Mouse (Mus musculus) lung, postnatal 10 days (tissue): ENCODE data around the gene Ralgds.
"Not testable (repeated sequence)": the region's sequence is repeated elsewhere in the genome, so short reads cannot be mapped to it uniquely, and the experiment has no call there.

Experiments used
- DNase-seq: peaks from one replicate; pipeline ENCODE4 v3.0.0; 2021

Gene Ralgds

DNA sequence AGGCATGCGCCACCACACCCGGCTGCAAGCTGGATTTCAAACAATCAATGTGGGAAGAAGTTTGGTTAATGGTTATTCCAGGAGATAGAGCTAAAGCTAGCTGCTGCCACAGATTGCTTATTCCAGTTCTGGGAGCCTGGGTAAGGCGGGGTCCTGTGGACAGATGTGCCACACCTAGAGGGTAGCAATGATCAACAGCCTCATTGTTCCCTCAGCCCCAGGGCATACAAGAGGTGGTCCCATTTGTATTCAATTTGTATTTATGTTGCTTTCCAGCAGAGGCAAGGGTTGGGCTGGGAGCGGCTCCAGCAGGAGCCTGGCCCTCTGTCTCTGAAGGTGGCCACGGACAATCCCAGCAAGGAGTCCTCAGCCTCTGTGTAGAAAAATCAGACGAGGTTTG is 6.6 kb upstream of the Ralgds start:
- peak; percentile 0 for DNase-seq

DNA sequence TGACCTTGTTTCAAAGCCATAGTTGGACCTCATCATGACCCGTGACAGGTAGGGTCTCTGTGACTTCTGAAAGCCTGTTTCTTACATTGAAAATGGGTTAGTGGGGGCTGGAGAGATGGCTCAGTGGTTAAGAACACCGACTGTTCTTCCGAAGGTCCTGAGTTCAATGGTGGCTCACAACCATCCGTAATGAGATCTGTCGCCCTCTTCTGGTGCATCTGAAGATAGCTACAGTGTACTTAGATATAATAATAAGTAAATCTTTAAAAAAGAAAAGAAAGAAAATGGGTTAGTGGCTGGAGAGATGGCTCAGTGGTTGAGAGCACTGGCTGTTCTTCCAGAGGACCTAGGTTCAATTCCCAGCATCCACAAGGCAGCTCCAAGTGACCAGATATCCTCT is 1.3 kb upstream of the Ralgds start:
- DNase-seq: not testable (repeated sequence)

DNA sequence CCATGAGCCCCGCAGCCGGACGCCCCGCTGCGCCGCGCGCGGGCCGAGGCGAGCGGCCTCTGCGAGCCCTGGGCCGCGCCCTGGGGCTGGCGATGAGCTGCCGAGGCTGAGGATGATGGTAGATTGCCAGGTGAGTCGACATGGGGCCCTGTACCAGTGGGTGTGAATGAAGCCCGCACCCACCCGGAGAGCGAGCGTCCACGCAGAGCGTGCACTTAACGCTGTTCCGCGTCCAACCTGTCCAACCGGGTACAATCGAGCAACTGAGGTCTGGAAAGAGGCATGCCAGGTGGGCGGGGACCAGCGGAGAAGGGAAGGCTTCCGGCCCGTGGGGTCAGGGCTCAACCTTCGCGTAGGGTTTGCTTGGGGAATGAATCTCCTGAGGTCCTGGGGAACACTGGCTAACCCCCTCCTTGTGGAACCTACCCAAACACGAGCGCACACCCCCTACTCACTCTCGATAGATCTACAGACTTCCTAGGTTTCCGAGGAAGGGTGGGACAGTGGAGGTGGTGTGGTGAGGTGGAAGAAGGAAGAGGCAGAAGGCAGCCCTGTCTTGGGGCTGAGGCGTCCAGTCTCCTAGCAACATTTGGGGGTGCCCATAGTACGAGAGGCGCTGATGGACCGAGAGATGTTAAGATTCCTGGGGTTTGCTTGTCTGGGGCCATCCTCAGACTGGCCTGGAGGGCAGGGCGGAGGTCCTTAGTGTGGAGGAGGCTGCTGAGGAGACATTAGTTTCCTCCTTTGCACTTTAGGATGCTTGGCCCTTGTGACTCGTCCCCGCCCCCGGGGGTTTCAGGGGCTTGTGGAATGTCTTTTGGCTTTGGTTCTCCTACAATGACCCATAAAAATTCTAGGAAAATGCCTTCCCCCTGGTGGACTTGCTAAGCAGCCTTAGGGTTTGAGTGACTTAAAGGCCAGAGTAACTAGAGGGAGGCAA is 776 bp downstream of the Ralgds start:
- DNase-seq: peak; percentile 50

DNA sequence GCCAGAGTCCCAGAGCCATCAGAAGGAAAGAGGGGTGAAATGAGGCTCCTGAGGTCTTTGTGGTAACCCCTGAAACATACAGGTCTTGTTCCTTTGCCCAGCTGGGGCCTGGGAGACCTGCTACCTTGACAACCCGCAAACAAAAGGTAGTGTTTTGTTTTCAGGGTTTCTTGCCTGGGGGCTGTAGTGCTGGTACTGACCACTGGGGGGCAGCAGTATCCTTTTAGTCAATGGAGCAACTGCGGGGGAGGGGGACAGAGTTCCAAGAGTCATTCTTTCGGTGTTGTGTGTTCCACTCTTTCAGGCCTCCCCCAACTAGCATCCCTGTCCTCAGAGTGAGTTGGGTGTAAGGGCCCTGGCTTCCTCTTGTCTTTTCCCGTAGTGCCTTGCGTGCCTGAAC is 1.6 kb downstream of the Ralgds start:
- peak; percentile 93 for DNase-seq

DNA sequence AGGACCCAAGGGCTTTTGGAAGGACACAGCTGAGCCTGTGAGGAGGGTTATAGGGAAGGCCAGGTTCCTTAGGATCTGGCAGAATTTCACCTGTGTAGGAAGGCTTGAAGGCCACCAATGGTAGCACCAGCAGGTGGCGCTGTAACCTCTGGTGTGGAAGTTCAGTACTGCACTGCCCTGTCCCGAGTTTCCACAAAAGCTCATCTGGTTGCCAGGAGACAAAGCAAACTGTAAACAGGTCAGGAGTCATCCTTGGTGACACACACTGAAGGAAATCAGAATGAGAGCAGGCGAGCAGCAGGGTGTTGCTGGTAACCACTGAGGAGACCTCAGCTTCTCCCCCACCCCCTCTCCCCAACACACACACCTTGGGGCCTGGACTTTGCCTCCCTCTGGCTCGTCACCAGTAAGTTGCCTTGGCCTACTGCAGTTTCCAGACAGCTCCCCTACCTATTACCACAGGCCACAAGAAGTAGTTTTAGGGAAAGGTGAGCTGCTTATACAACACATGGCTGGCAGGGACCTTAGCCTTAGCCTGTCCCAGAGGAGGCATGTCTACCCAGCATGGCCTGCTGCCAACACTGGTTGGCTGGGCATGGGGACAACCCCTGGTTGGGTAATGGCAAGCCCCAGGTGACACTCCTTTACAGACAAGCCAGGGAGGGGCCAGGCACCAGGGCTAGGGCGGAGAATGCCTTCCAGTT is 4.4 kb downstream of the Ralgds start:
- peak; percentile 88 for DNase-seq

DNA sequence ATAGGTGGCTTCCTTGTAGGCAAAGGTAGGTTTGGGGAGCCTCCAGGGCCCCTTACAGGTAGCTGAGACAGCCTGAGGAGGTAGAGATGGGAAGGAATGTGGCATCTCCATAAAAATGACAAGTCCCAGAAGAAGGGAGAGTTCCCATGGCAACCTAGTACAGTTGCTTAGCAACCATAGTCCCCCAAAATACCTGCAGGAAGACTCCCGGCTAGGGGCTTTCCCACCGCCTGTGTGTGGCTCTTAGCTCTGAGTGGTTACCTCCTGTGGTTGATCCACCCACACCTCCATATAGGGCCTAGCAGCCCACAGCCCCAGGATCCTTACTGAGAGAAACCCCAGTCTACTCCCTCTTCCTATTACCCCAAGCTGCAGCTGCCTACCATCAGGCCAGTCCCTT is 5.3 kb downstream of the Ralgds start:
- no peak for DNase-seq

DNA sequence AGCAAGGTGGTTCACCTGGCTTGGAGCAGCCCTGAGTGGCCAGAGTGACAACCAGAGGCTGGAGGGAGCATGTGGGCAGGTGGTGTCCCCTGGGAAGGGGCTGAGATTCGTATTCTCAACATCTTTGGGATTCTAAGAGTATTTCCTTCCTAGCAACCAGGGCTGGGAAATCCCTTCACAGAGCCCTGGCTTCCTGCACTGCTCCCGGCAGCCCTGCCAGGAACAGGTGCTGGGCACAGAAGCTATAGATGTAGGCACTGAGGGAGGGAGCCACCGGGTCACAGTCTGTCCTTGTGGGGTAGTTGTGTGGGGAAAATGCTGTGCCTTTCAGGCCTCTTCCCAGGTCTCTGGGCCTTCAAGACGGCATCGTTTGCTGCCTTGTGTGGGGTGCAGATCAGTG is 7.7 kb downstream of the Ralgds start:
- DNase-seq: no peak

DNA sequence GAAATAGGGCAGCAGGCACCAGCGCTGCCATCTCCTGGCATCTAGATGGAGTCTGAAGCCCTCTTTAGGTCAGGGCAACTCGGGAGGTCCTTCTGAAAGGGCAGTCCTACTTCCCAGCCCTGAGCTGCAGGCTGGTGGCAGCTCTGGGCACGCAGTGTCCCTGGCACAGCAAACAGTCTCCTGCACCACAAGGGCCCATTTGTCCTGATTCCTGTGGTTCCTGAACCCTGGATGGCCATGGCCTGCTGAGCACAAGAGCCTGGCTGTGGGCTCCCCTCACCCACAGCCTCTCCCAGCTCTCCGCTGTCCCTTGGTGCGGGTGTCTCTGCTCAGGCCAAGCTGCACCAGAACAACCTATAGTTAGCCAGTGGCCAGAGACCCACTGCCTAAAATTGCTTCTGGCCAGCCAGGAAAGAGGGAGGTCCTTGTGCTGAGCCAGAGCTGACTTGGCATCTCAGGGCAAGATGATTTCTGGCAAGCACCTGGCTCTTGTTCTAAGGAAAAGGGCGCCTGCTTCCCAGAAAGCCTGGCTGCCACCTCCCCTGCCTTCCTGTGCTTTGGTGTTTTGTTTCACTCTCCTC is 8.7 kb downstream of the Ralgds start:
- DNase-seq: no peak

DNA sequence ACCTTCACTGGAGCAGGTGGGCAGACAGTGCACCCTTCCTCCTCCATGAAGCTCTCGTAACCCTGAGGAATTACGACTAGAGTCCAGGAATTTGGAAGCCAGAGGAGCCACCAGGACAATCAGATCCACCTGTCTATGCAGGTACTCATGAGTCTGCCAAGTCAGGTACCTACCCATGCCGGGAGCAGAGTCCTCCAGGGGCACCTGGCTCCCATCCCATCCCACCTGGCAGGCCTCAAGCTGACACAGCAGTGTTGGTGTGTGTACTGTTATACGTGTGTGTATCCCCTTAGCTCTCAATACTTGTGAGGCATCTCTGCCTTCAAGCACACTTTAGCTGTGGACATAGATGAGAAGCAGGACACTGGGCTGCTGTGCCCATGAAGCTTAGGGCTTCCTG is 9.2 kb downstream of the Ralgds start:
- DNase-seq: no peak

DNA sequence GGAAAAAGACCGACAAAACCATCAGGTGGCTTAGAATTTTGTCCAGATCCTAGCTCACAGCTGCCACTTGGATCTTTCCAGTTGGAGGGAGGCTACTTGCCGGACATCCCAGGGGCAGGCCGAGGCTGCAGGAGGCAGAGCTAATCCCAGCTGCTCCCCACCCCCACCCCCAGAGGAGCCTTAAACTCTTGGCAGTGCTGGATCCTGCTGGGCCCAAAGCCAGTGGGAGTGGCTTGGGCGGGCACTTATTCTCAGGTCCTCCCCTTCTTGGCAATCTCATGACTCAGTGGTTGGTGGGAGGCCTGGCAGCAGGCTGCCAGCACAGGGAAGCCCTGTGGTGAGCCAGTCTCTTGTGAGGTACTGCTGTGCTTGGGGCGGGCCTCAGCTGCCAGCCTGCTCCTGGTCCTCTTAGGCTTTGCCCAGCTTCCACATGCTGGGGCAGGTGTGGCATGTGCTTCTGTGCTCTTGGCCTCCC is 10.8 kb downstream of the Ralgds start:
- DNase-seq: peak; percentile 94

DNA sequence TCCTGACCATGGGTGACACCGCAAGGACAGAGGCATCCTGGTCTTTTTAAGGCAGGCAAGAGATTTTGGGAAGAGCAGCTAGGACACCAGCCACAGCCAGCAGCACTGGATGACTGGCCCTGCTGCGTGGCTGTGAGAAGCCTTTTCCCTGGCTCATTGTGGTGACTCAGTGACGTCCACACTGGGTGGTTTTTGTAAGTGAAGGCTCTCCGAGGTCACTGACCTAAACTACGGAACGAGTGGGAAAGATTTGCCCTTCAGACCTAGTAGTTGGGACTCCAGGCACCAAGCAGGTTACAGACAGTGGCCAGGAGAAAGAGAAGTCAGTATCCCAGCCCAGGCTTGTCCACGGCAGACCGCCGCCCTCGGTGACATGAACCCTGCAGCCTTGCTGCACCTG is 11.5 kb downstream of the Ralgds start:
- no peak for DNase-seq

DNA sequence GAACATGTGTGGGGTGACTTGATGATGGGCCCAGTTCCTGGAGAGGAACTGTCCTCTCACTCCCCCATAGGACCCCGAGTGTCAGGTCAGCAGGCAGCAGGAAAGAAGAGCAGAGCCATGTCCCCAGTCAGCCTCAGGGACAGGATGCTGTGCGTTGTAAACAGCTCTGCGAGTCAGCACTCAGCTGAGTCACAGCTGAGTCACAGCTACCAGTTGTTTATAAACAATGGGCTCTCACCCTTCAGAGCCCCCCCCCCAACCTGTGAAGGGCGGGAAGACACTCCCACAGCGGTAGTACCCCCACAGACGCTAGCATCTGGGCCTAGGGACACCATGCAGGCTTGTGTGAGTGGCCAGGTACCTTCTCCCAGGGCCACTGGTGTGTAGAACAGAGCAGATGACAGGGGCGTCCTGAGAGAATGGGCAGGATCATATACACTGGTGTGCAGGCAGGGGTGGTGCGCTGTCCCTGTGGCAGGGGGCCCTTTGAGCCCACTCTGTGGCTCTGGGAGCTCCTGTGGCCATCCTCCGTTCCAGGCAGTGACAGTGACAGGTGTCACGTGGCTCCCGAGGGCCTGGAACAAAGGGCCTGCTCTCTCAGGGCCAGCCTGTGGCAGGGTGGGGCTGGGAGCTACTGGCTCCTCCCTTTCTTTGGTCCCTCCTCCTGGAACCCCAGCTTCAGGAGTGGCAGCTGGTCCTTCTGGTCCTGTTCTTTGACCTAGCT is 12.5 kb downstream of the Ralgds start:
- DNase-seq: peak; percentile 86

DNA sequence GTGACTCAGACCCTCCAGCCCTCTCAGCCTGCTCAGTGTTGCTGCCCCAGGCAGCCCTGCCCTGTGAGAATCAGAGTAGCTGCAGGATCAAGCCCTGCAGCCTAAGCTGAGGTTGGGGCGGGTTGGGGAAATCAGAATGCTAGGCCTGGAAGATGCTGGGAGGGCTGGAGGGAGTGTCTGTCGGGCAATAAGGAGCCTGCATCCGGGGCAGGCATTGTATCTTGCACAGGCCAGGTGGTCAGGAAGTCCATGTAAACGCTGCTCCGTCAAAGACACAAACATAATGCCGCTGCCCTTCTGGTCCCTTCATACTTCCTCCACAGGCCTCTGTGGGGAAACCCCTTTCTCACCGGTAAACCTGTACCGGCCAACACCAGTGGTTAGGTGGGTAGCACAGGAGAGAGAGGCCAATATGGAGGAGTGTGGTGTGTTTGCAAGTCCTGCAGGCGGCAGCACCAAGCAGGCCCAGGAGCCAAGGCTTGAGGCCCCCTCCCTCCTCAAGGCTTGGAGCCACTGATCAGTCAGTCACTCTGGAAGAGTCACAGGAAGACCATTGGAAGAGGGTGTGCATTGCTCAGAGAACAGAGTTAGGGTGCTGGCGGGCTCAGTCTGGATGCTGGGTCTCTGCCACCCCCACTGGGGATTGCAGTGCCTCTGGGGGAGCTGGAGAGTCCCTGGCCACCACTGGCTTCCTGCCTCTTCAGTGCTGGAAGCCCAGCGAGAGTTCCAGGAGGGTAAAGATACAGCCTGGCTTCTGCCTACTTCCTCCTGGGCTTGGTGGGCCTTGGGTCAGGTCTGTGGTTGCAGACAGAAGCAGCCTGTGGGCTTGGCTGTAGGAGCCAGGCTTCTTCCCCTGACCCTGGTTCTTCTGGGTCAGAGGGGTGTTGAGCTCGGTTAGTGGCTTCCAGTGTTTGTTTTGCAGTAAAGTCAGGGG is 13.3 kb downstream of the Ralgds start:
- peak; percentile 59 for DNase-seq

DNA sequence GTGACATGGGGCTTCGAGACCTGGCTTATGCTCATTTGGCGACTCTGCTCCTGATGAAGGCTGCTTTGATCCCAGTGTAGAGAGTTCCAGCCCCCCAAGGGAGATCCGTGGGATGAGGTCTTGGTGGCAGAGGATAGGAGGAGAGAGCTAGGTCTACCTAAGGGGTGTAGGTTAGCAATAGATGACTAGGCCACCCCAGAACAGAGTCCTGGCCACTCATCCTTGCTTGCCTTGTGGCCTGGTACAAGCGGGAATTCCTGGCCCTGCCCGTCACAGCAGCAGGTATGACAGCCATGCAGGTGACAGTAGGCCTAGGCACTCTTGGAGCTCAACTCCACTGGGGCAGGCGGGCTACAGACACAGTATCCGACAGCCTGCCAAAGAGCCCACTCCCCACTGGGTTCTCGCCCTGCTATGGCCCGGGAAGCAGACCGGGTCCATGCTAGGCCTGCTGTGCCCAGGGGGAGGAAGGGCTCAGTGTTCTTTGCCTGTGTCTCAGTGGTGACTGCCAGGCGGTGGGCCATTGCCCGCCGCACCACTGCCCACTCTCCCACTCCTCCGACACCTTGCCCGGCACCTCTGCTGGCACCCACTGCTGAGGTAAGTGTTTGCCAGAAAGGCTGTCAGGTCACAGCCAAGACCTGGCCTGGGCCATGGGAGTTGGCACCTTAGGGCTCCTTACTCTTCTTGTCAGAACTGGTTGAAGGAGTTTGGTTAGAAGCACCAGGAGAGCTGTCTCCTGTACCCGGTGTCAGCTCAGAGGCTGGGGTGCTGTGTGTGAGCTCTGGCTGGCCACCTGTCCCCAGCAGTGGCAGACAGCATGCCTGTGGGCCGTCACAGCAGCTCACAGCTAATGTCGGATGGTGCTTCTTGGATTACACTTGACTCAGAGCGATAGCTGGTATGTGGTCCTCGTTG is 14.8 kb downstream of the Ralgds start:
- no peak for DNase-seq

DNA sequence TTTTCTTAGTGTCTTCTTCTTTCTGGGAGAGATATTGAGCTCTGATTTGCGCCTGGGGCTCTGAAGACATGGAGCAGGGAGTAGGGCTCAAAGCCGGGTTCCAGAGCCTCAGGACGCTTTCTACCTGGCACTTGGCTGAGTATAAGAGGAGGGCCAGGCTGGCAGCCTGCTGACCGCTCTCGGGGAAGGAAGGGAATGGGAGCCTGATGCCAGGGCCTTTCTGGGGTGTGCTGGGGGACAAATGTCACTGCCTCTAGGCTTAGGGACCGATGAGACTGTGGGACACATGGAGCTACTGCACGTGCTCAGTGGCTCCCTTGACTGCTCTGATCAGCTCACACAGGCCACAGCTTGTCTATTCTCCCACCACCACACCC is 15.4 kb downstream of the Ralgds start:
- DNase-seq: no peak

DNA sequence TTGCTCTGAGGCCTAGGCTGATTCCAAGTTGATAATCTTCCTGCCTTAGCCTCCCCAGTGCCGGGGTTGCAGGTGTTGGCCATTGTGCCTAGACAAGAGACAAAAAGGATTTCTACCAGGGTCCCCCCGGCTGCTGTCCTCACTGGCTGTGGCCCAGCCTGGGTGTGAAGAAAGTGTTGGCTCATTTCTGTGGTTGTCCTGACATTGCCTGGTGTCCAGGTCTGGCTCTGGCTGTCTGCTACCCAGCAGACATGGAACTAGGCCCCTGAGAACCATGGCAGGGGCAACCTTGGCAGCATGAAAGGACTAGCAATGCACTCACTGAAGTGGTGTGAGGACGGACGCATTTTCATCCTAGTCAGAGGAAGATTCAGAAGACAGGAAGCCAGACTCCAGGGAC is 16.9 kb downstream of the Ralgds start:
- no peak for DNase-seq

DNA sequence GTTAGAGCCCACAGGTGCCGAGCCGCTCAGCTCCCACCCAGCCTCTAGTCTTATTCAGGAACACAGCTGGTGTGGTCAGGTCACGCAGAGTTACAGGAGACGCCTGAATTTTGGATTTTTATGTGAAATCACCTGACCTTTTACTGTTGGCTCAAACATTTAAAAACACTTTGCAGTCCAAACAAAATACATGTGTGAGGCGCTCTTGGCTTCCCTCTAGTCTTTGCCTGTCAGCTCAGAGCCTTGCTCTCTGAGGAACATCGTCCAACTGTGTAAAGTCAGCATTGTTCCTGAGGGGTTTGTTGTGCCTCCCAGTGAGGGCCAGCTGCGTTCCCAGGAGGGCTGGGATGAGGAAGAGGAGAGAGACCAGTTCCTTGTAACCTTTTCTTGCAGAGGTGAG is 17.4 kb downstream of the Ralgds start:
- no peak for DNase-seq

DNA sequence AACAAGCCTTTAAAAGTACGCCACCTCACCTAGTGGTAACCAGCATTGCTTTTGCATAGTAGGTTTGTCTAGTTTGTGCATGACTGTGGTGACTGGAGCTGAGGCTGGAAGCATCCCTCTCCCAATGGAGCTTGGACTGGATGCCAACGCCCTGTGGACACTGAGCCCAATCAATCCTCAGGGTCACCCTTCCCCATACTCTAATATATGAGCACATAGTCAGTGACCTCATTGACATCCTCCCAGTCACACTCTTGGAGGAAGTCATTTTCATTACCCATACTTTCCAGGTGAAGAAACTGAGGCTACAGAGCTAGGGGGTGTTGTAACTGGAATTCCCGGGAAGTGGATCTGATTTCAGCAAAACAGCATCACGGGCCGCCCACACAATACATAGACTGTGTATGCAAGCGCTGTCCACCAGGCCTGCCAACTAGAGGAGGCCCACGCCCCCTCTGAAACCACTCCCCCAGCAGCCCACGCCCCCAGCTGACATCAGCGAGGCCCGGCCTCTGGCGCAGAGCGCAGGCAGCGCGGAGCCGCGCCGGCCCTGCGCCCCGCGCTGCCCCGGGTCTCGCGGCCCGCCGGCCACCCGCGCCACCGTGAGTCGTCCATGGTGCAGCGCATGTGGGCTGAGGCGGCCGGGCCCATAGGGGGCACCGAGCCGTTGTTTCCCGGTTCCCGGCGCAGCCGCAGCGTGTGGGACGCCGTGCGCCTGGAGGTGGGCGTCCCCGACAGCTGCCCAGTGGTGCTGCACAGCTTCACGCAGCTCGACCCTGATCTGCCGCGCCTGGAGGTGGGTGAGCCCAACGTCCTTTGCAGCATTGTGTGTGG is 20.2 kb downstream of the Ralgds start:
- DNase-seq: peak; percentile 97

DNA sequence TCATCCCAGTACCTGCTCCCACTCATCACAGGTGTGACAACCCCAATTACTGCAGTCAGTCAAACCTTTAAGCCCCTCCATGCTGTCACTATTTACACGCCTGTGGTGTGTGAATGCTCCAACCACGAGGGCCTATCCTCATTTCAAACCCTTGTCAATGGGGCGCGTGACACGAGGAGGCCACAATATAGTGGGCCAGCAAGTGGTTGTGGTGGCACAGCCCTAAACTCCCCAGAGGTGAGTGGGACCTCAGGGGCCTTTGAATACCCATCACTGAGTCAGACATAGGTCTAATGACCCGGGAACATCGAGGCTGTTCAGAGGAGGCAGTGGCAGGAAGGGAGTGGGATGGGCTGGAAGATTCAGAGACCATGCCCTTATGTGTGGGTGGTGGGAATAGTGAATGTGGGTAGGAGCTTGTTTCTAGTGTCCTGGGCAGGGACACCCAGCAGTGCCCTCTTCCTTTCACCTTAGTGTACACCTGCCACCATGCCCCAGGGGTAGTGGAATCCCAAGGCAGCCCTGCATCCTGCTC is 21.0 kb downstream of the Ralgds start:
- no peak for DNase-seq
